Mouse (Mus musculus) C2C12 (cell line): ENCODE data around the gene Gm266. TPM values are rescaled to one million over a fixed set of nuclear protein-coding genes. Genes with fewer than 3 reads are reported as not detected.
A peak's percentile ranks its signal among the peaks of the same experiment; 100 is the strongest.

Experiments used
- H3K27me3 ChIP-seq: one replicate; pipeline ENCODE4 v1.6.1; 2011; ENCODE audit not compliant: control insufficient read depth, insufficient read depth, insufficient read length
- H3K36me3 ChIP-seq: one replicate; pipeline ENCODE4 v1.6.1; 2011; ENCODE audit not compliant: control insufficient read depth, insufficient read depth
- H3K4me3 ChIP-seq: one replicate; pipeline ENCODE4 v1.5.1; 2011; ENCODE audit warnings: mild to moderate bottlenecking, control low read depth; ENCODE audit not compliant: poor library complexity, insufficient read depth, severe bottlenecking
- H3K79me2 ChIP-seq: one replicate; pipeline ENCODE4 v1.6.1; 2011; ENCODE audit not compliant: control insufficient read depth, insufficient read depth
- H3K79me3 ChIP-seq: one replicate; pipeline ENCODE4 v1.6.1; 2011; ENCODE audit warnings: low read depth, control low read depth
- H3ac ChIP-seq: one replicate; pipeline ENCODE3; 2011; ENCODE audit warnings: low read depth; ENCODE audit not compliant: control insufficient read depth, insufficient read length
- CEBPB ChIP-seq: IDR thresholded peaks from one replicate; pipeline ENCODE4 v1.6.1; 2011; ENCODE audit warnings: low read depth, mild to moderate bottlenecking, control low read depth, moderate library complexity
- CTCF ChIP-seq: IDR thresholded peaks from one replicate; pipeline ENCODE4 v1.5.1; 2011; ENCODE audit not compliant: control insufficient read depth, insufficient read depth, insufficient read length
- FOSL1 ChIP-seq: IDR thresholded peaks from one replicate; pipeline ENCODE4 v1.8.0; 2011; ENCODE audit warnings: mild to moderate bottlenecking, low read length; ENCODE audit not compliant: poor library complexity, insufficient read depth, severe bottlenecking
- MAX ChIP-seq: IDR thresholded peaks from one replicate; pipeline ENCODE4 v1.6.1; 2011; ENCODE audit warnings: mild to moderate bottlenecking, control low read depth
- MYOD1 ChIP-seq: IDR thresholded peaks from one replicate; pipeline ENCODE4 v1.6.1; 2011; ENCODE audit warnings: low read depth; ENCODE audit not compliant: control insufficient read depth, insufficient read length
- MYOG ChIP-seq: IDR thresholded peaks from one replicate; pipeline ENCODE4 v1.6.1; 2011; ENCODE audit not compliant: control insufficient read depth, insufficient read length; ENCODE audit errors: extremely low read depth
- USF1 ChIP-seq: IDR thresholded peaks from one replicate; pipeline ENCODE4 v1.6.1; 2011; ENCODE audit warnings: low read depth, mild to moderate bottlenecking, control low read depth, moderate library complexity
- polyA plus RNA-seq: library from polyadenylated mRNA; unstranded; fragments of >200 nt; fragmentation: generic; extraction: Trizol; gene quantifications from one replicate; pipeline ENCODE4 v1.2.1, GENCODE M21; 2012; ENCODE audit warnings: missing spikeins

Gm266 gene
- polyA plus RNA-seq, 1 experiment, result 2.1 TPM

GRCm38 (mm10) chr12:111507962-111508361 is 22.3 kb upstream of the Gm266 start:
- Histone ChIP-seq H3K4me3 (no peak overlapping the region), H3K79me3 (no peaks in the 10 kb centered on the region), H3K27me3 (no peaks in the 10 kb centered on the region), H3K79me2 (no peaks in the 10 kb centered on the region), H3ac (no peak overlapping the region), H3K36me3 (no peaks in the 10 kb centered on the region)
- TF ChIP-seq FOSL1 (no peak), CEBPB (no peak), MYOG (no peak), MAX (no peak), MYOD1 (no peak), USF1 (no peak), CTCF (no peak)

- TF ChIP-seq MYOD1 (no peak), FOSL1 (no peak), CEBPB (no peak), CTCF (no peak), MAX (no peak)
- H3K36me3 ChIP-seq, result no peaks in the 10 kb centered on the region
- H3K27me3 ChIP-seq, result no peaks in the 10 kb centered on the region
- H3K4me3 ChIP-seq, result no peak overlapping the region
- H3K79me3 ChIP-seq, result no peaks in the 10 kb centered on the region
- H3K79me2 ChIP-seq, result no peaks in the 10 kb centered on the region
- H3ac ChIP-seq, result no peak overlapping the region
Observed at GRCm38 (mm10) chr12:111507001-111507400, 21.4 kb upstream of the Gm266 start.

GRCm38 (mm10) chr12:111504904-111505303 is 19.3 kb upstream of the Gm266 start:
- Histone ChIP-seq H3ac (no peak overlapping the region), H3K36me3 (no peaks in the 10 kb centered on the region), H3K79me2 (no peaks in the 10 kb centered on the region), H3K27me3 (no peaks in the 10 kb centered on the region), H3K4me3 (no peak overlapping the region), H3K79me3 (no peaks in the 10 kb centered on the region)
- TF ChIP-seq MYOD1, result peak; percentile 23
- TF ChIP-seq MYOG, result no peak
- peak; percentile 91 for TF ChIP-seq CTCF

GRCm38 (mm10) chr12:111503571-111503970 is 17.9 kb upstream of the Gm266 start:
- H3K4me3 ChIP-seq, result no peak overlapping the region
- no peak for TF ChIP-seq CEBPB
- no peaks in the 10 kb centered on the region for H3K36me3 ChIP-seq
- no peak overlapping the region for H3ac ChIP-seq
- H3K79me3 ChIP-seq, result no peaks in the 10 kb centered on the region
- H3K27me3 ChIP-seq, result no peaks in the 10 kb centered on the region
- H3K79me2 ChIP-seq, result no peaks in the 10 kb centered on the region

GRCm38 (mm10) chr12:111503063-111503567 is 17.5 kb upstream of the Gm266 start:
- no peaks in the 10 kb centered on the region for H3K36me3 ChIP-seq
- H3K4me3 ChIP-seq, result no peak overlapping the region
- TF ChIP-seq USF1, result no peak
- TF ChIP-seq MYOG, result no peak
- no peak for TF ChIP-seq CTCF
- no peak for TF ChIP-seq FOSL1
- no peak for TF ChIP-seq CEBPB
- no peak for TF ChIP-seq MAX
- TF ChIP-seq MYOD1, result no peak
- no peaks in the 10 kb centered on the region for H3K27me3 ChIP-seq
- H3K79me2 ChIP-seq, result no peaks in the 10 kb centered on the region
- no peak overlapping the region for H3ac ChIP-seq
- no peaks in the 10 kb centered on the region for H3K79me3 ChIP-seq

GRCm38 (mm10) chr12:111500725-111501124 is 15.1 kb upstream of the Gm266 start:
- Histone ChIP-seq H3K36me3 (no peaks in the 10 kb centered on the region), H3K79me2 (no peaks in the 10 kb centered on the region), H3K4me3 (no peak overlapping the region), H3K27me3 (no peaks in the 10 kb centered on the region), H3ac (no peak overlapping the region), H3K79me3 (no peaks in the 10 kb centered on the region)
- no peak for TF ChIP-seq USF1
- no peak for TF ChIP-seq MAX
- TF ChIP-seq FOSL1, result no peak
- no peak for TF ChIP-seq MYOD1
- no peak for TF ChIP-seq CEBPB
- TF ChIP-seq CTCF, result no peak
- no peak for TF ChIP-seq MYOG
